Comparison of ENCODE assay signal across 13 mouse cellular contexts in the genomic region with DNA sequence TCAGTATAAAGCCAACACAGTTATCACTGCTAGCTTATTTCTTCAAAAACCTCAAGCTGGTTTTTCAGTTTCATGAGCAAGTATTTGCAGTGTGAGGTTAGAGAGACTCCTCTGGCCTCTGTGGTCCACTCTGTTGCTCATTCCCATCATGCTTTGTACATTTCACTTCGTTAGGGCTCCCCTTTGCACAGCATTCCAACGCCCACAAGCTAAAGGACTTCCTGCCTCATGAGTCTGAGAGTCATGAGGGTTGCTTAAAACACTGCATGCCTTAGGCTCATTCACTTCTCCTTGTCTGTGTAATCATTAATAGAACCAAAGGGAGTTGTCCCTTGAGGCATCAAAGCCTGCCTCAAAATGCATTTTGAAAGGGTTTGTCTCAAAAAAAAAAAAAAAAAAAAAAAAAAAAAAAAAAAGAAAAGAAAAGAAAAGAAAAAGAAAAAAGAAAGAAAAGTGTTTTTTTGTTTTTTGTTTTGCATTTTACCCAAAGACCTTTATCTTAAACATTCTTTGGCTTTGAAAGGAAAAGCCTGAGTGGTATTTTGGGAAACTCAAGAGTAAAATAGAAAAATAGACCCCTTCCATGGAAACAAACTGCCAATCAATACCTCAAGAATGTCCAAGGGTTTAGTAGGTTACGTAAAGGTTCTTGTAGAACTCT. TPM values are rescaled to one million over a fixed set of nuclear protein-coding genes. Genes with fewer than 3 reads are reported as not detected.
A peak's percentile ranks its signal among the peaks of the same experiment; 100 is the strongest.
DNase-seq lines count a peak whose midpoint lies in the region; ATAC-seq lines count a peak whose summit lies in the region.
"Had no signal": no experiment of that assay in that cellular context is flagged by ENCODE, and none has a peak within 500 bp of the region (broad histone marks: within the 10 kb centered on the region; RNA-seq: fewer than 3 reads in every experiment).

No protein-coding gene starts in this region.

- H3K4me2 ChIP-seq in intestine, embryonic 16.5 days (ENCODE audit: low read depth, low read length), result no peak overlapping the region
- H3K4me2 ChIP-seq in forebrain, embryonic 16.5 days (ENCODE audit: low read length), result no peak overlapping the region

- H3K27ac ChIP-seq in intestine, embryonic 16.5 days (ENCODE audit: low read length), result 0 out of 2 replicates have a peak overlapping the region, but pooled peaks have one; percentile 46
- no peak overlapping the region for H3K27ac ChIP-seq in forebrain, embryonic 16.5 days (ENCODE audit: low read length)

- ATAC-seq in intestine, embryonic 16.5 days, result peak; percentile 81
- no peak for ATAC-seq in forebrain, embryonic 16.5 days

- H3K4me3 ChIP-seq in intestine, embryonic 16.5 days (ENCODE audit: low read length), result no peak overlapping the region
- no peak overlapping the region for H3K4me3 ChIP-seq in forebrain, embryonic 16.5 days (replicated peaks; ENCODE audit: low read length)
- H3K4me3 ChIP-seq: erythroblast, embryonic 14.5 days had no signal

- DNase-seq in urinary bladder, postnatal 14 days (ENCODE audit: low spot score), result peak; percentile 26
- DNase-seq in urinary bladder, postnatal 4 days (ENCODE audit: low spot score in 2 of 2), result no peak
- peak; percentile 52 for DNase-seq in lung, postnatal 10 days
- peak; percentile 66 for DNase-seq in yolk sac, embryonic 10.5 days (ENCODE audit: low spot score)
- no peak for DNase-seq in thymus, adult 18-20 months
- DNase-seq in cerebellum, adult 11-12 months, result no peak
- DNase-seq: adrenal gland, postnatal 10 days; cerebellum, postnatal 10 days; gastrocnemius, postnatal 36 days; heart, postnatal 4 days had no signal

- H3K4me1 ChIP-seq in intestine, embryonic 16.5 days (ENCODE audit: control insufficient read depth, insufficient read depth, low read length), result no peaks in the 10 kb centered on the region; the same call in 1 of the 2 replicates
- no peaks in the 10 kb centered on the region for H3K4me1 ChIP-seq in forebrain, embryonic 16.5 days (replicated peaks; ENCODE audit: control insufficient read depth, insufficient read depth, low read length)

- H3K27me3 ChIP-seq in intestine, embryonic 16.5 days (replicated peaks; ENCODE audit: control insufficient read depth, insufficient read depth, low read length), result no peaks in the 10 kb centered on the region
- H3K27me3 ChIP-seq in forebrain, embryonic 16.5 days (replicated peaks; ENCODE audit: control insufficient read depth, insufficient read depth, low read length), result 0 out of 2 replicates have a peak, but pooled peaks cover 2% of the 10 kb centered on the region

- H3K9ac ChIP-seq in intestine, embryonic 16.5 days (ENCODE audit: low read depth, low read length), result no peak overlapping the region
- H3K9ac ChIP-seq in forebrain, embryonic 16.5 days (replicated peaks; ENCODE audit: low read depth, low read length), result no peak overlapping the region

- H3K9me3 ChIP-seq in intestine, embryonic 16.5 days (ENCODE audit: control insufficient read depth, low read length), result no peaks in the 10 kb centered on the region
- H3K9me3 ChIP-seq in forebrain, embryonic 16.5 days (ENCODE audit: control insufficient read depth, low read length), result no peaks in the 10 kb centered on the region

- WGBS in intestine, embryonic 16.5 days, result 32% methylated on average over 3 of the region's 3 CpGs
- 38% methylated on average over 3 of the region's 3 CpGs for WGBS in forebrain, embryonic 16.5 days

- no peaks in the 10 kb centered on the region for H3K36me3 ChIP-seq in intestine, embryonic 16.5 days (ENCODE audit: control insufficient read depth, insufficient read depth, low read length)
- no peaks in the 10 kb centered on the region for H3K36me3 ChIP-seq in forebrain, embryonic 16.5 days (ENCODE audit: control insufficient read depth, insufficient read depth)

RNA-seq across cellular contexts. Expression of a gene that starts 6.1 kb away (rescaled TPM):
- polyA plus RNA-seq in intestine, embryonic 16.5 days (2015; fragmentation: Nextera tagmentation; extraction: Ambion mirVana), result 38.8 and 43.3 TPM in 2 replicates
- 90.6 and 111 TPM in 2 replicates for polyA plus RNA-seq in forebrain, embryonic 16.5 days (2015; fragmentation: Nextera tagmentation; extraction: Ambion mirVana)

RNA-seq across cellular contexts. Expression of a gene that starts 32.5 kb away (rescaled TPM):
- polyA plus RNA-seq in intestine, embryonic 16.5 days (2015; fragmentation: Nextera tagmentation; extraction: Ambion mirVana), result 214 and 221 TPM in 2 replicates
- 33.6 and 45.4 TPM in 2 replicates for polyA plus RNA-seq in forebrain, embryonic 16.5 days (2015; fragmentation: Nextera tagmentation; extraction: Ambion mirVana)

Comparison
In these comparisons a context has a peak if more than half of its experiments do, and no peak if none do; other contexts are left out.
1. DNase-seq: peak in urinary bladder, postnatal 14 days (single experiment), lung, postnatal 10 days (single experiment) and yolk sac, embryonic 10.5 days (single experiment); none in urinary bladder, postnatal 4 days (0 of 2), thymus, adult 18-20 months (0 of 2) and cerebellum, adult 11-12 months (single experiment).